Mouse (Mus musculus): ENCODE measurements around the gene Gng12. TPM values are rescaled to one million over a fixed set of nuclear protein-coding genes. Genes with fewer than 3 reads are reported as not detected.

The Gng12 gene
- total RNA-seq, 2 experiments from 2014 or later = 84.1 to 103 TPM

GRCm38 (mm10) chr6:67048880-67049694, 152.9 kb downstream of the Gng12 start:
- DNase-seq (ENCODE audit: low spot score in 2 of 2) = no peak

GRCm38 (mm10) chr6:67049695-67050038, 153.5 kb downstream of the Gng12 start:
- DNase-seq (ENCODE audit: low spot score in 2 of 2) = no peak

GRCm38 (mm10) chr6:67050063-67050462, 153.9 kb downstream of the Gng12 start:
- DNase-seq (ENCODE audit: low spot score in 2 of 2) = no peak

- DNase-seq (ENCODE audit: low spot score in 2 of 2) = no peak
Observed at GRCm38 (mm10) chr6:67056108-67056888, 160.1 kb downstream of the Gng12 start.

- DNase-seq (ENCODE audit: low spot score in 2 of 2) = no peak
Observed at GRCm38 (mm10) chr6:67056889-67057564, 160.8 kb downstream of the Gng12 start.

GRCm38 (mm10) chr6:67057574-67057973, 161.4 kb downstream of the Gng12 start:
- no peak for DNase-seq (ENCODE audit: low spot score in 2 of 2)

GRCm38 (mm10) chr6:67057991-67058696, 161.9 kb downstream of the Gng12 start:
- no peak for DNase-seq (ENCODE audit: low spot score in 2 of 2)

- DNase-seq (ENCODE audit: low spot score in 2 of 2) = no peak
Observed at GRCm38 (mm10) chr6:67060057-67060456, 163.9 kb downstream of the Gng12 start.

GRCm38 (mm10) chr6:67069219-67069762, 173.1 kb downstream of the Gng12 start:
- no peak for DNase-seq (ENCODE audit: low spot score in 2 of 2)

GRCm38 (mm10) chr6:67069800-67070315, 173.7 kb downstream of the Gng12 start:
- DNase-seq (ENCODE audit: low spot score in 2 of 2) = no peak

Other genes with a start within 250 kb of the Gng12 start
- not detected for gene Vmn1r35, start 210.5 kb upstream of the Gng12 start, total RNA-seq (2021)
- not detected for gene Vmn1r36, start 177.2 kb upstream of the Gng12 start, total RNA-seq (2021)
- gene Vmn1r37, start 167.0 kb upstream of the Gng12 start, total RNA-seq (2021) = not detected
- not detected for gene Vmn1r38, start 113.8 kb upstream of the Gng12 start, total RNA-seq (2021)
- gene Vmn1r39, start 85.8 kb upstream of the Gng12 start, total RNA-seq (2021) = not detected
- 10 to 100 TPM; 18.1 to 21.9 TPM for gene Gadd45a, start 141.1 kb downstream of the Gng12 start, total RNA-seq (2021)

Data from adrenal gland, postnatal 4 days (tissue).